Mouse (Mus musculus) layer of hippocampus, postnatal 25 days (tissue): ENCODE results near the gene Spdl1. TPM values are rescaled to one million over a fixed set of nuclear protein-coding genes. Genes with fewer than 3 reads are reported as not detected.

ENCODE experiments used
- DNase-seq, 2 experiments: peaks; one replicate each; pipeline ENCODE4 v3.0.0; 2022; ENCODE audit warnings: mixed read lengths in 2 of 2, low spot score in 1 of 2; ENCODE audit errors: extremely low spot score in 1 of 2
- total RNA-seq, 2 experiments: library from RNA; stranded (reverse); gene quantifications; 2 replicates each; pipeline ENCODE4 v1.2.3; 2021

Gene Spdl1
- total RNA-seq: under 1 TPM; 0.52 to 0.57 TPM

DNA sequence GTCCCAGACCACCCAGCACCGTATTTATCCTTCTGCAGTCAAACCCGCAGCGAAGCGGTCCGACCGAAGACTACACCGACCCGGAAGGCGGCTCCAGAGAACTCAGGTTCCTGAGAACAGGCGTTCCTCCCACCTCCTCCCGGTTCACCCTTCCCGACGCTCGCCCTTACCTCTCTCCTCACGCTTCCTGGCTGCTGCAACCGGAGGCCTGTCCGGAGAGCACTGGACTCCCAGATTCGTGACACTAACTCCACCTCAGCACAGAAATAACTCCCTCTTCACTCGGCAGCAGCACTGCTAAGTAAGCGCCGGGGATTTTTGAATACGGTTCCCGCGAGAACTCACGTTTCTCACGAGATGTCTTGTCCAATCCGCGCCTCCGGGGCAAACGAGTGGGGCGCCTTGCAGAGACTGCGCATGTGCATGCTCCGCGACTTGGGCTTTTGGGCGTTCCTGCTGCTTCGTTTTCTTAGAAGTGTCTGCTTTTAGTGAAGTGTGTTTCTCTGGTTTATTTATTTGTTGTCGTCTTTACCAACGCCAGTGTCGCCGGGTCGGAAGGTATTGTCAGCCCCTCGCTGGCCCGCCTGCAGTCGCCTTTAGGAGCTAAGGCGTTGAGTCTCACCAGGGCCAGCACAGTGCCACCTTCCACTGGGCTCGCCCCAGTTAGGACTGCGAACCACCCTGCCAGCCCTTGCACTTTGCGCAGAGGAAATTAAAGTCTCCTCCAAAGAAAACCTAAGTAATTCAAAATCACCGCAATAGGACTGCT lies at the start of gene Spdl1:
TSS of gene Spdl1 (minus strand) at position 324 of the 769 bp plus-strand sequence.
- DNase-seq: peak; percentile 91 to 97

- no peak for DNase-seq
Measured at GRCm38 (mm10) chr11:34881528-34881927, 48.1 kb upstream of the Spdl1 start.

DNA sequence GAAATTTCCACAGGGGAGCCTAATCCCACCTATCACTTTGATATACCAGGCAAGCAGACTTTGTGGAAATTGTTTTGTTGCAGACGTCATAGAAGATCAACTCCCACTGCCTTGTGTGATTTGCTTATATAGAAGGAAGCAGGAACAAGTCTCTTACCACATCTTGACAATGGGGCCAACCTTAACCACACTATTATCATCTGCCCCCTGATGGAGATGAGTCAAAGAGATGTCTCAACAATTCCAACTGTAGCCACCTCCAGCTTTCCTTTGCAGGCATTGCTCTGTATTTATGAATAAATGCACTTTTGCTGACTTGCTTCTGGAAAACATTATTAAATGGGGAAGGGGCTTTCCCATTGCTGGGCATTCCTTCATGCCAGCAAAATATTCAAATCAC lies 46.2 kb upstream of the Spdl1 start:
- no peak for DNase-seq

- DNase-seq: no peak
Measured at GRCm38 (mm10) chr11:34873861-34874260, 40.4 kb upstream of the Spdl1 start.

DNA sequence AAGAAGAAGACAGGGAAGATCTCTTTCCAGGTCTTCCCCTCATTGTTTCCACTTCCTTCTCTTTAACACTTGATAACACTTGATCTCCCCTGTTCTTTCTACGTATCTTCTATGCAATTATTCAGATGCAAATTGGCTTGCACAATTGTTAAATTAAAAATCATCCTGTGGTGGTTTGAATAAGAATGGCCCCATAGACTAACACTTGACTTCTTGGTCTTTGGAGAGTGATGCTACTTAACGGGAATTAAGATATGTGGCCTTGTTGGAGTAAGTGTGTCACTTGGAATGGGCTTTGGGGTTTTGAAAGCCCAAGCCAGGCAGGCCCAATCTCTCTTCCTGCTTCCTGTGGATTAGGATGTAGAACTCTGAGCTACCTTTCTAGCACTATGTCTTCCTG lies 39.0 kb upstream of the Spdl1 start:
- DNase-seq: no peak

- no peak for DNase-seq
Measured at GRCm38 (mm10) chr11:34871991-34872390, 38.5 kb upstream of the Spdl1 start.

- no peak for DNase-seq
Measured at GRCm38 (mm10) chr11:34871456-34871855, 38.0 kb upstream of the Spdl1 start.

DNA sequence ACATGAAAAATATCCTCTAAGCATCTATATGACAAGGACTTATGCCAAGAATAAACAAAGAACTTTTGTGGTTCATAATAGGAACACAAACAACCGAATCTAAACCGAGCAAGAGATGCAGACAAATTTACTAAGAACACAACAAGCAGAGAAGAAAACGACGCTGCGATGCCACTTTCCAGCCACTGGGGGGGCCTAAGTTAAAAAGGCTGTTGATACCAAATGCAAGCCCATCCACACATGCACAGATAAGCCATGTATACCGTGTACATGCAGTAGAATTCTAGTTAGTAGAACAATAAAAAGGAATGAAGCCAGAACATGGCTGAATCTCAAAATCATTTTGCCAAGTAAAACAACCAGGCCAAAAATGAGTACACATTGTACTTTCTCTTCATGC lies 35.2 kb upstream of the Spdl1 start:
- no peak for DNase-seq

- no peak for DNase-seq
Measured at GRCm38 (mm10) chr11:34865741-34866270, 32.4 kb upstream of the Spdl1 start.

GRCm38 (mm10) chr11:34865181-34865580 lies 31.7 kb upstream of the Spdl1 start:
- no peak for DNase-seq

DNA sequence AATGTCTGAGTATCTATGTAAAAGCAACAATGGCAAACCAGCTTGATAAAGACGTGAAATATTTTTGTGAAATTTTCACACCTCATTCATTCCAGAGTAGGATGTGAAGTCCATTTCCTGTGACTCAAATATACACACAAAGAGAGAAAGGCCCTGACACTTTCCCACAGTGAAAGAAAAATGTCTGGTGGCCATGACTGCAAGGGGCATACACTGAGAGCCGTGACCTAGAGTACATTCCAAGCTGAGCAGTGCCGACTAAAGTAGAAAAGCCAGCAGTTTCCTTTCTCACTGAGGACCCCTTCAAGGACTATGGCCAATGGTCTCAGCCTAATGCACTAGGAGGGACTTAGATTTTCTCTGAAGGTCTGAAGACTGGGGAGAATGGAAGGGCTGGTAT lies 23.2 kb upstream of the Spdl1 start:
- no peak for DNase-seq

GRCm38 (mm10) chr11:34846268-34846652 lies 12.8 kb upstream of the Spdl1 start:
- no peak for DNase-seq

DNA sequence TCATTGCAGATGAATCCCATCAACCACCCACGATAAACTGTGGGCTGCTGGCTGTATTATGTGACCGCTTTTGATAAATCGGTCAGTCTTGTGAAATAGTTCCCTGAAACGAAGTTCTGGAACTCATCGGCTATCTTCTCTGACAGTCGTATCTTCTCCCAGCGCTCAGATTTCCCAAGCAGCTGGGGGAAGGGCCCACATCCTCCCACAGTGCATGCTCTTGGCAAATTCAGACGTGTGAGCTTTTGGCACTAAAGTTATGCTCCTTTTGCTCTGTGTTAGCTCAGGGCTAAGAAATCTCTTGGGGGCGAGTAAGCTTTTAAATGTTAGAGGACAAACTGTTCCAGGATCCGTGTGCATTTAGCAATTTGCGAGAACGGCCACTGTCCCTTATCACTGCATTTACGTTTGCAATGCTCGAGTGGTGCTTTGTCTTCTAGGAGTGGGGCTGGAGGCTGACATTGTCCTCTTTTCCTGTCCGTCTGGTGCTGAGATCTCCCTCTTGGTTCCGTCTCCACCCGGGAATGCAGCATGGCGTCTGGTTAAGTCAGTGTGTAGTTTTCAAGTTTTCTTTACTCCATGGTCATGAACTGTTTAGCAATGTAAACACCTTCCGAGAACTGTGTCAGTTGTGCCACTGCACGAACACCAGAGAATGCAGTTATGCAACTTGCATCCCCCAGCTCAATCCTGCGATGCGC lies 12.3 kb upstream of the Spdl1 start:
- no peak for DNase-seq

DNA sequence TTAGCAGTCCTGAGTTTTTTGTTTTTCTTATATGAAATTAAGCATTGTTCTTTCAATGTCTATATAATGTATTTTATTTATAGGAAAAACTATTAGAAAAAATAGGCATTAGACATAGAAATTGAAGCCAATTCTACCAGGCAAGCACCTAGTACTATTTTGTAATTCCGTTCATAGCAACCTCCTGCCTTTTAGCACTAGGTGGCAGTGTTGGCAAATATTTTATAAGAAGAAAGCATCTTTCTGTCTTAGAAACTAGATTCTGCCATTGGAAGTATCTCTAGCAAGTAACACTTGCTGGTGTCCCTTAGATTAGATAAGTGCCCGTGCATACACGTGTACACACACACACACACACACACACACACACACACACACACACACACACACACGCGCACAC lies 10.1 kb upstream of the Spdl1 start:
- no peak for DNase-seq

DNA sequence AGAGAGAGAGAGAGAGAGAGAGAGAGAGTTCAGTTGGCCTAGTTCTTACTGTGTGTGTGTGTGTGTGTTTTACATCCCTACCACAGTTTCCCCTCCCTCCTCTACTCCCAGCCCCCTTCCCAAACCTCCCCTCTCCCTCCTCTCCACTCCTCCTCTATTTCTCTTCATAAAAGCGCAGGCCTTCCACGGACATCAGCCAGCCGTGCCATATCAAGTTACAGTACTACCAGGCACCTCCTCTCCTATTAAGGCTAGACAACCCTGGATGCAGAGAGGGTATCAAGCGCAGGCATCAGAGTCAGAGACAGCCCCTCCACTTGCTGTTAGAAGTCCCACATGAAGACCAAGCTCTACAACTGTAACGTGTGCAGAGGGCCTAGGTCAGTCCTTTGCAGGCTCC lies 6.8 kb upstream of the Spdl1 start:
- DNase-seq: no peak

DNA sequence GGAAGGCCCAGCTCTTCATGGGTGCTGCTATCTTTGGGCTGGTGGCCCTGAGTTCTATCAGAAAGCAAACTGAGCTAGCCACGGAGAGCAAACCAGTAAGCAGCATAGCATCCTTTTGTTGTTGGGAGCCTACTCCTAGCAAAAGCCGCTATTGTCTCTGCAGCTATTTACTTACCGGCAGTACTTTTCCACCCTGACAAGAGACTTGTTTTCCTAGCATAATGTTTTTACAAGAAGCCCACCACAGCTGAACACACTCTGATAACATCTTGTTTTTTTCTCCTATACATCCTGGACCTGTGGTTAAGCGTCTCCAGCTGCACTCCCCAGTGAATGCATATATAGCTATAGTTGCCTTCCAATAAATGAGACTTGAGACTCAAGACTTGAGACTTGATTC lies 5.6 kb upstream of the Spdl1 start:
- DNase-seq: no peak

- DNase-seq: no peak
Measured at GRCm38 (mm10) chr11:34836272-34836671, 2.8 kb upstream of the Spdl1 start.

DNA sequence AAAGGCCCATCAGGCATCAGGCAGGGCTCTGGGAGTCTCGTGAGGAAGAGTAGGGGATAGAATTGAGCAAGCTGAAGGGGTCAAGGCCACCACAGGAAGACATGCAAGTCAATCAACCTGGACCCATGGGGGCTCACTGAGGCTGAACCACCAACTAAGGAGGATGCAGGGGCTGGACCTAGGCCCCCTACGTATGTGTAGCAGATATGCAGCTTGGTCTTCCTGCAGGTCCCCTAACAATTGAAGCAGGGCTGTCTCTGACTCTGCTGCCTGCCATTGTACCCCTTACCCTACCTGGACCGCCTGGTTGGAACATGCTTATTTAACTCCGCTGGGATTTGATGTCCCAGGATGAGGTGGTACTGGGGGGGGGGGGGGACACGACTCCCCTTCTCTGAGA lies 763 bp downstream of the Spdl1 start:
- no peak for DNase-seq

DNA sequence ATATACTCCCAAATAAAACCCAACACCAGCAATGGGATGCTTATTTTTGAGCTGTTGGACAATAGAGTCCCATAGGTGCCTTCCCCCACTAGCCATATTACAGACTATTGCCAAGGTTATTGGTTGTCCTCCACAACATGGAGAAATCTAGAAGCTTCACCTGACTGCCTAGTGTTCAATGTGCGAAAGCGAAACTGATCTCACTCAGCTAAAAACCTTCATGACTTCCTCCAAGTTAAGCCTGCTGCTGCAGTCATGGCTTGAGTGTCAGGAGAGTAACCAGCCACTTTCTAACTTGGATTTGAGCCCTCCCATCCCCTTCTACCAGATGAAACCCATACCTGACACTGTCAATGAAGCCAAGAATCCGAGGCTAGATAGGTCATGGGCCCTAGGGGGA lies 5.6 kb downstream of the Spdl1 start:
- DNase-seq: no peak

GRCm38 (mm10) chr11:34826940-34827339 lies 6.5 kb downstream of the Spdl1 start:
- no peak for DNase-seq

DNA sequence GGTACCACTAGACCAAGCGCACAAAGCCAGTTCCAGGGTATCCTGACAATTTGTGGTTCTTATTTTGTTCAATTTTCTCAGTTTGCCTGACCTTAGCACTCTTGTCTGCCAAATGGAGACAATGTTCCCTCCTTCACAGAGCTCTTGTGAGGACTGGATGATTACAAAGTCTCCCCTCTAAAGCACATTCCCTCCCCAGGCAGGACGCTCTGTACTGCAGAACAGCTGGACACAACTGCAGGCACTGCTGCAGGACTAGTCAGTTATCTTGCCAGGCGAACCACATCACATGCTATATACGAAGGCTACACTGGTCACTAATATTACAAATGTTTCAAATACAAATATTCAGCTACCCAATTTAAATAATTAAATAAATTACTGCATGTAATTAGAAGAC lies 8.7 kb downstream of the Spdl1 start:
- no peak for DNase-seq

DNA sequence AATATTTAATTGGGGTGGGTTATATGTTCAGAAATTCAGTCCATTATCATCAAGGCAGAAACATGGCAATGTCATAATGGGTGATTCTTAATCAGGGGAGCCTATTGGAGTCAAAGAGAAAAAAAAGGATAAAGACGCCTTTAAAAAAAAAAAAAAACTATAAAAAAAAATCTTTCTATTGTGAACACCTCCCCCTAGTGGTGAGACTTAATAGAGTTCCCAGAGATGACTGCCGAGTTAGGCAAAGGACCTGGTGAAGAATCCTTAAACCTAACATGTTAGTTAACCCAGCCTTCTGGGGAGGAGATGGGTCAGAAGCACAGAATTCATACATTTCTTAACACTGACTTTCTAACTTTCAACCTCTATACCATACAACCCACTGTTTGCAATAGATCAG lies 18.7 kb downstream of the Spdl1 start:
- no peak for DNase-seq
